Mouse (Mus musculus): ENCODE data around the gene Fcgbp. TPM values are rescaled to one million over a fixed set of nuclear protein-coding genes. Genes with fewer than 3 reads are reported as not detected.
"Not testable (repeated sequence)": the region's sequence is repeated elsewhere in the genome, so short reads cannot be mapped to it uniquely, and the experiment has no call there.

The Fcgbp gene
- polyA plus RNA-seq, 1 experiment from 2014 or later = 3.8 TPM

DNA sequence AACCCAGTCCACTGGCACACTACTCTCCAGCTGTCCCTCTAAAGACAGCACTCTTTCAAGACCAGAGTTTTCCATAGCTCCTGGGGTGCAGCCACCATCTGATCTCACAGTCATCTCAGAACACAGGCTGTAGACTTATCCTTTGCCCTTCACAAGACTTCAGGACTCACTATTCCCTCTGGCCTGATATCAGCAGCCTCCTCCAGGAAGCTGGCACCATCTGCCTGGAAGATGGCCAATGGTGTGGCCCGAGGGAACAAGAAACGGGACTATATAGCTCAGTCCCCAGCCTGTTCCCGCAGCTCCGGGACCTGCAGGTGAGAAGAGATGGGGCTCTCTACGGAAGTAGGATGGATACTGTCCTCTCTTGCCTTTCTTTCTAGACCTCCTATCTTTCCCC lies 58.1 kb downstream of the Fcgbp start, which contains the start of gene 9530053A07Rik:
Gene 9530053A07Rik (plus strand): TSS at position 301 of the 400 bp plus-strand sequence.
- H3K27ac ChIP-seq (ENCODE audit: low read length) = no peak within 1 kb of the TSS
- 74% methylated on average over 5 of the region's 5 CpGs for whole genome bisulfite sequencing
- H3K9me3 ChIP-seq (replicated peaks; ENCODE audit: control insufficient read depth, low read length) = no peaks in the 10 kb centered on the region
- no peak within 1 kb of the TSS for H3K9ac ChIP-seq (ENCODE audit: low read length)
- no peak for ATAC-seq (replicated peaks; ENCODE audit: extremely low read depth, insufficient read depth, low FRiP score)
- H3K4me2 ChIP-seq (ENCODE audit: low read depth, low read length) = no peak within 1 kb of the TSS
- H3K4me1 ChIP-seq (ENCODE audit: control insufficient read depth, insufficient read depth, low read length) = no peaks in the 10 kb centered on the region
- H3K36me3 ChIP-seq (ENCODE audit: control insufficient read depth, insufficient read depth) = no peaks in the 10 kb centered on the region
- H3K4me3 ChIP-seq (ENCODE audit: low read length) = no peak within 1 kb of the TSS
- H3K27me3 ChIP-seq (ENCODE audit: control insufficient read depth, insufficient read depth, low read length) = no peaks in the 10 kb centered on the region

DNA sequence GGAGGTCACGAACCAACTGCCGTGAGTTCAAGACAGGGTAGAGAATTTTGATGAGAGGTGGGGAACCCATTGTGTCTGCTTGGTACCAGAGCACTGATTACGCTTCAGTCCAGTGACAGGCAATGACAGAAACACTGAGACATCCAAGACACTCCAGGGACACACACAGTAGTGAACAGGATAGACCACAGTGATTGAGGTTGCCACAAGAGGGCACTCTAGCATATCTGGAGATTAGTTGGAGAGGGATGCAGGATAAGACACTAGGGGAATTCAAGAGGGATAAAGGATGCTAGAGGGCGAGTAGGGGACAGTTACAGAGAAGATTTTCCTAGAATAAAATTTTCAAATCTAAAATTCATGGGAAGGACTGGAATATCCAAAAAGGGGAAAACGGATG lies 66.6 kb downstream of the Fcgbp start:
- ATAC-seq (replicated peaks; ENCODE audit: extremely low read depth, insufficient read depth, low FRiP score) = no peak
- no peaks in the 10 kb centered on the region for H3K4me1 ChIP-seq (ENCODE audit: control insufficient read depth, insufficient read depth, low read length)
- 62% methylated on average over 5 of the region's 5 CpGs for WGBS
- H3K36me3 ChIP-seq (ENCODE audit: control insufficient read depth, insufficient read depth) = no peaks in the 10 kb centered on the region
- H3K9ac ChIP-seq (ENCODE audit: low read length) = no peak overlapping the region
- no peak overlapping the region for H3K27ac ChIP-seq (ENCODE audit: low read length)
- H3K9me3 ChIP-seq (replicated peaks; ENCODE audit: control insufficient read depth, low read length) = no peaks in the 10 kb centered on the region
- no peak overlapping the region for H3K4me3 ChIP-seq (ENCODE audit: low read length)
- no peaks in the 10 kb centered on the region for H3K27me3 ChIP-seq (ENCODE audit: control insufficient read depth, insufficient read depth, low read length)
- H3K4me2 ChIP-seq (ENCODE audit: low read depth, low read length) = no peak overlapping the region

DNA sequence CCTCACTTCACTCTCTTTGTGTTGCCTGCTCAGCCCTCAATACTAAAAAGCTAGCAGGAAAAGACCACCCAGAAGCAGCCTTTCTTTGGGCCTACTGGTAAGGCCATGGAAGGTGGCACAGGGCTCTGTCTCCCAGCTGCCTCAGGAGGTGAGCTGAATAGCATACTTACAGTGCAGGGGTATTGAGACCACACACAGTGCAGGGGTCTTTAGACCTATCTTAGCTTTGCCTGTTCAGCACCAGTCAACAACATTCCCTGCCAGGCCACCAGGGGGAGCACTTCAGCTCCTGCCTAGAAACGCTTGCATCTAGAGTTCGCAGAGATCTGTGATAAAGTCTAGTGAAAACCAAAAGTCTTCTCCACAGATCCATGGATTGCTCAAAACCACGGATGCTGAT lies 77.2 kb downstream of the Fcgbp start:
- Histone ChIP-seq H3K9me3 (replicated peaks; ENCODE audit: control insufficient read depth, low read length) (peaks cover 5% of the 10 kb centered on the region), H3K36me3 (ENCODE audit: control insufficient read depth, insufficient read depth) (no peaks in the 10 kb centered on the region), H3K9ac (ENCODE audit: low read length) (no peak overlapping the region), H3K4me3 (ENCODE audit: low read length) (no peak overlapping the region), H3K4me2 (ENCODE audit: low read depth, low read length) (no peak overlapping the region), H3K4me1 (ENCODE audit: control insufficient read depth, insufficient read depth, low read length) (no peaks in the 10 kb centered on the region), H3K27me3 (ENCODE audit: control insufficient read depth, insufficient read depth, low read length) (peaks cover 3% of the 10 kb centered on the region; the same call in 1 of the 2 replicates), H3K27ac (ENCODE audit: low read length) (no peak overlapping the region)
- ATAC-seq (replicated peaks; ENCODE audit: extremely low read depth, insufficient read depth, low FRiP score) = no peak
- 13% methylated on average over 3 of the region's 3 CpGs for WGBS

DNA sequence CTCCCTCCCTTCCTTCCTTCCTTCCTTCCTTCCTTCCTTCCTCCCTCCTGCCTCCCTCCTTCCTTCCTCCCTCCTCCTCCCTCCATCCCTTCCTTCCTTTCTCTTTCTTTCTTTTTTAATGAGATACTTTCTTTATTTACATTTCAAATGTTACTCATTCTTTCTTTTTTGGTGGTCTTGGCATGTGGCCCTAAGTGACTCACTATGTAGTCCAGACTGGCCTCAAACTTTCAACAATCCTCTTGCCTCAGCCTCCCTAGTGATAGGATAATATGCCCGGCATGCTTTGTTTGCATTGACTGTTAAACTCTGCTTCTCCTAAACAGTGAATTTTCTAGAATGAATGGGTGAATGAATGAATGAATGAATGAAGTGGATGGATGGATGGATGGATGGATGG lies 78.8 kb downstream of the Fcgbp start:
- H3K4me1 ChIP-seq (ENCODE audit: control insufficient read depth, insufficient read depth, low read length) = no peaks in the 10 kb centered on the region
- H3K4me2 ChIP-seq (ENCODE audit: low read depth, low read length) = no peak overlapping the region
- ATAC-seq (replicated peaks; ENCODE audit: extremely low read depth, insufficient read depth, low FRiP score) = no peak
- H3K9ac ChIP-seq (ENCODE audit: low read length) = no peak overlapping the region
- no peak overlapping the region for H3K4me3 ChIP-seq (ENCODE audit: low read length)
- peaks cover 3% of the 10 kb centered on the region; the same call in 1 of the 2 replicates for H3K27me3 ChIP-seq (ENCODE audit: control insufficient read depth, insufficient read depth, low read length)
- H3K9me3 ChIP-seq (replicated peaks; ENCODE audit: control insufficient read depth, low read length) = no peaks in the 10 kb centered on the region
- H3K27ac ChIP-seq (ENCODE audit: low read length) = no peak overlapping the region
- WGBS = 75% methylated on average over 1 of the region's 1 CpGs
- no peaks in the 10 kb centered on the region for H3K36me3 ChIP-seq (ENCODE audit: control insufficient read depth, insufficient read depth)

DNA sequence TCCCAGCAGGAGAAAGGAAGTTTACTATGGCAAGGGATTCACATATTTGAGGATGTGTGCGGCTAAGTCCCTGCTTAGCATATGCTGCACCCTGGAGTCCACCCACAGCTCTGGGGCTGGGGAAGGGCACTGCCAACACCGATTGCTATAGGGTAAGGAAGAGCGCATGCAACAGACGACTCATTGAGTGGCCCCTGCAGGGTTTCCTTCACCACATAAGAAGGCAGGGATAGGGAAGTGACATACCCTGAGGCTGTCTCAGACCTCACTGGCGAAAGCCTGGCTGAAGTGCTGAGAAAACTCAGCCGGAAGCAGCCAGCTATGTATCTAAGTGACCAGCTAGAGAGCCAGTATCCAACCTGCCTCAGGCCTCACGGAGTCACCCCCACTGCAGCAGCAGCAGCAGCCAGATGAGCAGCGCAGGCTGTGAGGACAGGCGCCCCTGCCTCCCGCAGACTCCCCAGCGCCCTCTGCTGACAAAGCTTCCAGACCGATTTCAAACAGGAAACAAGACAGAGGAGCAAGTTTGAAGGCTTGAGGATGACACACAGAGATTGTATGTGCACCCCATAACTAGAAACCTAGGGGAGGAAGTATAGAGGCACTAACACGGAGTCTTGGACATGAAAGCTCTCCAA lies 80.7 kb downstream of the Fcgbp start:
- no peaks in the 10 kb centered on the region for H3K4me1 ChIP-seq (ENCODE audit: control insufficient read depth, insufficient read depth, low read length)
- H3K4me3 ChIP-seq (ENCODE audit: low read length) = no peak overlapping the region
- no peak overlapping the region for H3K9ac ChIP-seq (ENCODE audit: low read length)
- no peak overlapping the region for H3K27ac ChIP-seq (ENCODE audit: low read length)
- ATAC-seq (replicated peaks; ENCODE audit: extremely low read depth, insufficient read depth, low FRiP score) = no peak
- 15% methylated on average over 13 of the region's 13 CpGs for WGBS
- no peak overlapping the region for H3K4me2 ChIP-seq (ENCODE audit: low read depth, low read length)
- H3K9me3 ChIP-seq (replicated peaks; ENCODE audit: control insufficient read depth, low read length) = no peaks in the 10 kb centered on the region
- no peaks in the 10 kb centered on the region for H3K36me3 ChIP-seq (ENCODE audit: control insufficient read depth, insufficient read depth)
- H3K27me3 ChIP-seq (ENCODE audit: control insufficient read depth, insufficient read depth, low read length) = peaks cover 3% of the 10 kb centered on the region; the same call in 1 of the 2 replicates

DNA sequence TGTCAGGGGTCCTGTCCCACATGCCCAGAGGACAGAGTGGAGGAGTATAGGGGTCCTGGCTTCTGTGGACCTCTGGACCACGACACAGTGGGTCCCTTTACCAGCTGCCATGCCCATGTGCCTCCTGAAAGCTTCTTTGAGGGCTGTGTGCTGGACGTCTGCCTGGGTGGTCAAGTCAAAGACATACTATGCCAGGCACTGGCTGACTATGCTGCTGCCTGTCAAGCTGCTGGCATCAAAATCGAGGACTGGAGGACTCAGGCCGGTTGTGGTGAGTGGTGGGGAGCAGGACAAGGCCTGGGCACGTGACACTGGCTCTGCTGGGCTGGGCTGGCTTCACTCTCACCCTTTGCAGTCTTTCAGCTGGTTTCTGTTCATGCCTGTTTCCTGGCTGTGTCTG lies 82.6 kb downstream of the Fcgbp start:
- not testable (repeated sequence) for H3K4me2 ChIP-seq (ENCODE audit: low read depth, low read length); H3K9ac ChIP-seq (ENCODE audit: low read length); H3K4me1 ChIP-seq (ENCODE audit: control insufficient read depth, insufficient read depth, low read length); H3K27me3 ChIP-seq (ENCODE audit: control insufficient read depth, insufficient read depth, low read length); H3K4me3 ChIP-seq (ENCODE audit: low read length); ATAC-seq (replicated peaks; ENCODE audit: extremely low read depth, insufficient read depth, low FRiP score); H3K27ac ChIP-seq (ENCODE audit: low read length); H3K36me3 ChIP-seq (ENCODE audit: control insufficient read depth, insufficient read depth); H3K9me3 ChIP-seq (replicated peaks; ENCODE audit: control insufficient read depth, low read length)
- WGBS = 31% methylated on average over 4 of the region's 5 CpGs

DNA sequence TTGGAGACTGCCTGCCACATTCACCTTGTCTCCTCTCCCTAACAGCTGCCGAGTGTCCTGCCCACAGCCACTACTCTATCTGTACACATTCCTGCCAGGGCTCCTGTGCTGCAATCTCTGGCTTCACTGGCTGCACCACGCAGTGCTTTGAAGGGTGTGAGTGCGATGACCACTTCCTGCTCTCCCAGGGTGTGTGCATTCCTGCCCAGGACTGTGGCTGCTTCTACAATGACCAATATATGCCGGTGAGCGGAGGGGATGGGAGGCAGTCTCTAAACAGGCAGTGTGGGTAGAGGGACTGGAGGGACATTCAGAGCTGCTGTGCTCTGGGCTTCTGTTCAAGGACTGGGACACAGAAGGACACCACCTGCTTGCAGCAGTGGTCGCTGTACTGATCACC lies 88.3 kb downstream of the Fcgbp start:
- no peaks in the 10 kb centered on the region for H3K9me3 ChIP-seq (replicated peaks; ENCODE audit: control insufficient read depth, low read length)
- ATAC-seq (replicated peaks; ENCODE audit: extremely low read depth, insufficient read depth, low FRiP score) = no peak
- H3K4me3 ChIP-seq (ENCODE audit: low read length) = no peak overlapping the region
- no peaks in the 10 kb centered on the region for H3K4me1 ChIP-seq (ENCODE audit: control insufficient read depth, insufficient read depth, low read length)
- WGBS = 31% methylated on average over 6 of the region's 6 CpGs
- H3K9ac ChIP-seq (ENCODE audit: low read length) = no peak overlapping the region
- H3K27ac ChIP-seq (ENCODE audit: low read length) = no peak overlapping the region
- H3K4me2 ChIP-seq (ENCODE audit: low read depth, low read length) = no peak overlapping the region
- H3K36me3 ChIP-seq (ENCODE audit: control insufficient read depth, insufficient read depth) = no peaks in the 10 kb centered on the region
- H3K27me3 ChIP-seq (ENCODE audit: control insufficient read depth, insufficient read depth, low read length) = no peaks in the 10 kb centered on the region

DNA sequence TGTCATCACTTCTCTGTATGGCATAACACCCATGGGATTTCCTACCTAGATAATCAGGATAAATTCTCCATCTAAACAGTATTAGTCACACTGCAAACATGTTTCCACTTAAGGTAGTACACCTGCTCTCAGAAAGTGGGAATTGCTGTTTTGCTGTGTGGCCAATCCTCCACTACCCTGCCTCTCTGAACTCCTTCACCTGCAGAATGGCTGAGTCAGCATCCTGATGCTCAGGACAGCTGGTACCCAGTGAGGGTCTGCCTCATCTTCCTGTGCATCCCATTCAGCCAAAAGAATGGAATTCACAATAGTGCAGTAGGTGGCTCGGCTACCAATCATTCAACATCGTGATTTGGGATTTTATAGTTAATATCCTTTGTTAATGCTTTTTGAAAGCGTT lies 88.9 kb downstream of the Fcgbp start:
- Histone ChIP-seq H3K4me1 (ENCODE audit: control insufficient read depth, insufficient read depth, low read length) (no peaks in the 10 kb centered on the region), H3K4me3 (ENCODE audit: low read length) (no peak overlapping the region), H3K27ac (ENCODE audit: low read length) (no peak overlapping the region), H3K36me3 (ENCODE audit: control insufficient read depth, insufficient read depth) (no peaks in the 10 kb centered on the region), H3K9me3 (replicated peaks; ENCODE audit: control insufficient read depth, low read length) (no peaks in the 10 kb centered on the region), H3K4me2 (ENCODE audit: low read depth, low read length) (no peak overlapping the region), H3K27me3 (ENCODE audit: control insufficient read depth, insufficient read depth, low read length) (no peaks in the 10 kb centered on the region), H3K9ac (ENCODE audit: low read length) (no peak overlapping the region)
- ATAC-seq (replicated peaks; ENCODE audit: extremely low read depth, insufficient read depth, low FRiP score) = no peak
- 71% methylated on average over 3 of the region's 3 CpGs for WGBS

DNA sequence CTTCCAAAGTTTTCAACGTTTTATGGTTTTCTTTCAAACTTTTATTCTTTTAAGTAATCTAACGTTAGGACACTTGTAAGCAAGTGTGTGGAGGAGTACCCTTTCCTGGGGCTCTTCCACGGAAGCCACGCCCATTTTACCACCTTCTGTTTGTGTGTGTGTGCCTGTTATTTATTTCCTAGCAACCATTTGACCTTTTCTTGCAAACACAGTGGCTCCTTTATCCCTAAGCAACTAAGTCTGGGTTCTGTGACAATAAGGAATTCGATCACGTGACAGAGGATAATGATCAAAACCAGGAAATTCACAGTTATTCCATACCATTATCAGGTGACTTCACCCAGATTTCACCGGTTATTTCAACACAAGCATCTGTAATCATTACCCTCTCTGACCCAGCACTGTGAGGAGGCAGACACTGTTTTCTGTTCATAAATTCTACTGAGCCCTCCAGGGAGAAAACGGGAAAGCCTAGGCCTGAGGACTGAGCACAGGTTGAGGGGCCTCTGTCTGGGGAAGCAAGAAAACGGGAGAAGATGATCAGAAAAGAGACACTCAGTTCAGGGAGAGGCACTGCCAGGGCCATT lies 90.2 kb downstream of the Fcgbp start:
- H3K27ac ChIP-seq (ENCODE audit: low read length) = no peak overlapping the region
- H3K4me3 ChIP-seq (ENCODE audit: low read length) = no peak overlapping the region
- no peaks in the 10 kb centered on the region for H3K27me3 ChIP-seq (ENCODE audit: control insufficient read depth, insufficient read depth, low read length)
- no peaks in the 10 kb centered on the region for H3K36me3 ChIP-seq (ENCODE audit: control insufficient read depth, insufficient read depth)
- no peak overlapping the region for H3K4me2 ChIP-seq (ENCODE audit: low read depth, low read length)
- H3K4me1 ChIP-seq (ENCODE audit: control insufficient read depth, insufficient read depth, low read length) = no peaks in the 10 kb centered on the region
- 52% methylated on average over 9 of the region's 9 CpGs for WGBS
- no peak for ATAC-seq (replicated peaks; ENCODE audit: extremely low read depth, insufficient read depth, low FRiP score)
- H3K9ac ChIP-seq (ENCODE audit: low read length) = no peak overlapping the region
- H3K9me3 ChIP-seq (replicated peaks; ENCODE audit: control insufficient read depth, low read length) = peaks cover 5% of the 10 kb centered on the region; the same call in 1 of the 2 replicates

Data from heart, embryonic 16.5 days (tissue).